Comparison of ENCODE assay signal across 14 mouse cellular contexts in the genomic region with DNA sequence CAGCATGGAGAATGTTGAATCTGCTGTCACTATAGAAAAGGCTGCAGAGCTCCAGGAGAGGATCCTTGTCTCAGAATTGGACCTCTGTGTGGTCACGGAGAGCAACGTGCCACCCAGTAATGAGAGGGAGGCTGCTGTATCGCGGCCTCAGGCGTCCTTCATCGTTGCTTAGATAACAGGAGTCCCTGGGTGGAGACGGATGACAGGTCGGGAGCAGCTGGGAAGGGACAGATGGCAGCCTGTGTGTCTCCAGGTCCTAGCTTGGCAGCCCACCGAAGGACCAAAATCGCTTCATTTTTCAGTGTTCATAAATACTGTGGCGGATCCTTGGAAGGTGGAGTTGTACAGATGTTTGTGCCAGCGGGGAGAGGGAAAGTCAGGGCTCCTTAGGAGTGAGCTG. TPM values are rescaled to one million over a fixed set of nuclear protein-coding genes. Genes with fewer than 3 reads are reported as not detected.
DNase-seq lines count a peak whose midpoint lies in the region; ATAC-seq and TF ChIP-seq lines count a peak whose summit lies in the region.
"Had no signal": no experiment of that assay in that cellular context is flagged by ENCODE, and none has a peak within 500 bp of the region (broad histone marks: within the 10 kb centered on the region; RNA-seq: fewer than 3 reads in every experiment).

No protein-coding gene starts in this region.

- ATAC-seq in embryonic facial prominence, embryonic 14.5 days (ENCODE audit: low read depth) = no peak
- ATAC-seq in hindbrain, embryonic 11.5 days (ENCODE audit: low FRiP score) = no peak
- ATAC-seq in hindbrain, embryonic 12.5 days (ENCODE audit: low FRiP score) = no peak
- ATAC-seq in hindbrain, embryonic 15.5 days (ENCODE audit: low FRiP score, low read depth) = peak; percentile 63
- no peak for ATAC-seq in intestine, embryonic 16.5 days
- ATAC-seq: intestine, postnatal 0 days had no signal

- WGBS in embryonic facial prominence, embryonic 14.5 days = 73% methylated on average over 12 of the region's 12 CpGs
- WGBS in embryonic facial prominence, embryonic 10.5 days = 86% methylated on average over 12 of the region's 12 CpGs
- WGBS in hindbrain, embryonic 11.5 days = 53% methylated on average over 12 of the region's 12 CpGs
- whole genome bisulfite sequencing in hindbrain, embryonic 12.5 days = 61% methylated on average over 12 of the region's 12 CpGs
- WGBS in cerebellum, adult 2 months = 11% methylated on average over 12 of the region's 12 CpGs
- WGBS in hindbrain, embryonic 15.5 days = 42% methylated on average over 12 of the region's 12 CpGs
- 72% methylated on average over 12 of the region's 12 CpGs for WGBS in intestine, embryonic 16.5 days

- H3K4me2 ChIP-seq in embryonic facial prominence, embryonic 14.5 days (ENCODE audit: low read depth, low read length) = no peak overlapping the region
- H3K4me2 ChIP-seq in hindbrain, embryonic 11.5 days (replicated peaks; ENCODE audit: low read depth, low read length) = no peak overlapping the region
- H3K4me2 ChIP-seq in hindbrain, embryonic 12.5 days (replicated peaks) = no peak overlapping the region
- H3K4me2 ChIP-seq in hindbrain, embryonic 15.5 days = no peak overlapping the region
- H3K4me2 ChIP-seq in intestine, embryonic 16.5 days (ENCODE audit: low read depth, low read length) = no peak overlapping the region
- H3K4me2 ChIP-seq: liver, embryonic 11.5 days; lung, embryonic 15.5 days had no signal

- no peak overlapping the region for H3K4me3 ChIP-seq in embryonic facial prominence, embryonic 14.5 days (ENCODE audit: low read depth, low read length)
- H3K4me3 ChIP-seq in embryonic facial prominence, embryonic 10.5 days = no peak overlapping the region
- H3K4me3 ChIP-seq in hindbrain, embryonic 11.5 days (ENCODE audit: low read depth, low read length) = no peak overlapping the region
- no peak overlapping the region for H3K4me3 ChIP-seq in hindbrain, embryonic 12.5 days
- H3K4me3 ChIP-seq in cerebellum, adult 2 months (replicated peaks; ENCODE audit: insufficient read depth, low read depth, low read length) = no peak overlapping the region
- H3K4me3 ChIP-seq in hindbrain, embryonic 15.5 days = no peak overlapping the region
- H3K4me3 ChIP-seq in intestine, embryonic 16.5 days (ENCODE audit: low read length) = no peak overlapping the region
- H3K4me3 ChIP-seq: lung, embryonic 15.5 days had no signal

- TF ChIP-seq POLR2A in cerebellum, adult 2 months (IDR thresholded peaks at IDR 0.05; ENCODE audit: borderline replicate concordance, insufficient read depth, low read length) = no peak

- 0 out of 2 replicates have a peak overlapping the region, but pooled peaks have one; percentile 16 for H3K27ac ChIP-seq in embryonic facial prominence, embryonic 14.5 days (replicated peaks; ENCODE audit: low read depth, low read length)
- no peak overlapping the region for H3K27ac ChIP-seq in embryonic facial prominence, embryonic 10.5 days (replicated peaks)
- no peak overlapping the region for H3K27ac ChIP-seq in hindbrain, embryonic 11.5 days (ENCODE audit: low read depth, low read length)
- no peak overlapping the region for H3K27ac ChIP-seq in hindbrain, embryonic 12.5 days
- 0 out of 2 replicates have a peak overlapping the region, but pooled peaks have one; percentile 24 for H3K27ac ChIP-seq in cerebellum, adult 2 months (ENCODE audit: insufficient read depth, low read length)
- H3K27ac ChIP-seq in hindbrain, embryonic 15.5 days (replicated peaks) = peak overlapping the region; percentile 45; the same call in 1 of the 2 replicates
- H3K27ac ChIP-seq in intestine, embryonic 16.5 days (ENCODE audit: low read length) = no peak overlapping the region
- H3K27ac ChIP-seq: lung, embryonic 15.5 days had no signal

- no peak for TF ChIP-seq CTCF in cerebellum, adult 2 months (IDR thresholded peaks at IDR 0.05; ENCODE audit: borderline replicate concordance, insufficient read depth, low read depth, low read length)

- no peak for DNase-seq in embryonic facial prominence, embryonic 14.5 days (ENCODE audit: low spot score)
- no peak for DNase-seq in embryonic facial prominence, embryonic 10.5 days (ENCODE audit: low spot score)
- peak; percentile 31 for DNase-seq in hindbrain, embryonic 11.5 days (ENCODE audit: low spot score)
- peak; percentile 77 to 83 for DNase-seq in cerebellum, adult 2 months
- no peak for DNase-seq in spleen, postnatal 14 days (ENCODE audit: low spot score in 2 of 2)
- DNase-seq: adrenal gland, postnatal 14 days; kidney, postnatal 10 days; thymus, postnatal 36 days had no signal

- peaks cover 35% of the 10 kb centered on the region for H3K36me3 ChIP-seq in embryonic facial prominence, embryonic 14.5 days (ENCODE audit: control insufficient read depth, insufficient read depth, low read length)
- H3K36me3 ChIP-seq in embryonic facial prominence, embryonic 10.5 days (replicated peaks) = peaks cover 67% of the 10 kb centered on the region
- no peaks in the 10 kb centered on the region for H3K36me3 ChIP-seq in hindbrain, embryonic 11.5 days (ENCODE audit: control insufficient read depth, insufficient read depth, low read length)
- H3K36me3 ChIP-seq in hindbrain, embryonic 12.5 days = peaks cover 12% of the 10 kb centered on the region; the same call in 1 of the 2 replicates
- H3K36me3 ChIP-seq in hindbrain, embryonic 15.5 days = 0 out of 2 replicates have a peak, but pooled peaks cover 5% of the 10 kb centered on the region
- no peaks in the 10 kb centered on the region for H3K36me3 ChIP-seq in intestine, embryonic 16.5 days (ENCODE audit: control insufficient read depth, insufficient read depth, low read length)

- H3K9me3 ChIP-seq in embryonic facial prominence, embryonic 14.5 days (ENCODE audit: control insufficient read depth, low read length) = no peaks in the 10 kb centered on the region
- H3K9me3 ChIP-seq in embryonic facial prominence, embryonic 10.5 days = no peaks in the 10 kb centered on the region
- H3K9me3 ChIP-seq in hindbrain, embryonic 11.5 days (ENCODE audit: control insufficient read depth, low read length) = no peaks in the 10 kb centered on the region
- H3K9me3 ChIP-seq in hindbrain, embryonic 12.5 days (replicated peaks) = no peaks in the 10 kb centered on the region
- no peaks in the 10 kb centered on the region for H3K9me3 ChIP-seq in hindbrain, embryonic 15.5 days
- no peaks in the 10 kb centered on the region; the same call in 1 of the 2 replicates for H3K9me3 ChIP-seq in intestine, embryonic 16.5 days (ENCODE audit: control insufficient read depth, low read length)
- H3K9me3 ChIP-seq: lung, embryonic 15.5 days had no signal

- no peak overlapping the region for H3K9ac ChIP-seq in embryonic facial prominence, embryonic 14.5 days (ENCODE audit: low read depth, low read length)
- H3K9ac ChIP-seq in hindbrain, embryonic 11.5 days (ENCODE audit: low read depth, low read length) = no peak overlapping the region
- no peak overlapping the region for H3K9ac ChIP-seq in hindbrain, embryonic 12.5 days
- H3K9ac ChIP-seq in hindbrain, embryonic 15.5 days = no peak overlapping the region
- H3K9ac ChIP-seq in intestine, embryonic 16.5 days (ENCODE audit: low read depth, low read length) = no peak overlapping the region
- H3K9ac ChIP-seq: lung, embryonic 15.5 days had no signal

- H3K27me3 ChIP-seq in embryonic facial prominence, embryonic 14.5 days (replicated peaks; ENCODE audit: control insufficient read depth, insufficient read depth, low read length) = no peaks in the 10 kb centered on the region
- no peaks in the 10 kb centered on the region for H3K27me3 ChIP-seq in embryonic facial prominence, embryonic 10.5 days (replicated peaks; ENCODE audit: low read depth, poor library complexity, severe bottlenecking)
- H3K27me3 ChIP-seq in hindbrain, embryonic 11.5 days (ENCODE audit: control insufficient read depth, insufficient read depth, low read length) = no peaks in the 10 kb centered on the region; the same call in 1 of the 2 replicates
- no peaks in the 10 kb centered on the region for H3K27me3 ChIP-seq in hindbrain, embryonic 12.5 days
- no peaks in the 10 kb centered on the region for H3K27me3 ChIP-seq in cerebellum, adult 2 months (ENCODE audit: control insufficient read depth, insufficient read depth, low read length)
- H3K27me3 ChIP-seq in hindbrain, embryonic 15.5 days = no peaks in the 10 kb centered on the region
- H3K27me3 ChIP-seq in intestine, embryonic 16.5 days (replicated peaks; ENCODE audit: control insufficient read depth, insufficient read depth, low read length) = no peaks in the 10 kb centered on the region
- H3K27me3 ChIP-seq: lung, embryonic 15.5 days had no signal

- no peaks in the 10 kb centered on the region for H3K4me1 ChIP-seq in embryonic facial prominence, embryonic 14.5 days (ENCODE audit: control insufficient read depth, insufficient read depth, low read length)
- H3K4me1 ChIP-seq in embryonic facial prominence, embryonic 10.5 days = peaks cover 9% of the 10 kb centered on the region
- no peaks in the 10 kb centered on the region for H3K4me1 ChIP-seq in hindbrain, embryonic 11.5 days (replicated peaks; ENCODE audit: control insufficient read depth, insufficient read depth, low read length)
- H3K4me1 ChIP-seq in hindbrain, embryonic 12.5 days = peaks cover 9% of the 10 kb centered on the region; the same call in 1 of the 2 replicates
- H3K4me1 ChIP-seq in cerebellum, adult 2 months (ENCODE audit: control insufficient read depth, insufficient read depth, low read length) = peaks cover 36% of the 10 kb centered on the region
- H3K4me1 ChIP-seq in hindbrain, embryonic 15.5 days (replicated peaks) = peaks cover 8% of the 10 kb centered on the region; the same call in 1 of the 2 replicates
- H3K4me1 ChIP-seq in intestine, embryonic 16.5 days (ENCODE audit: control insufficient read depth, insufficient read depth, low read length) = no peaks in the 10 kb centered on the region; the same call in 1 of the 2 replicates
- H3K4me1 ChIP-seq: lung, embryonic 15.5 days had no signal

RNA-seq across cellular contexts. Expression of a gene that starts 24.5 kb away (rescaled TPM):
- polyA plus RNA-seq in embryonic facial prominence, embryonic 14.5 days (2014; fragmentation: Nextera tagmentation; extraction: Ambion mirVana) = 48.1 and 54.7 TPM in 2 replicates
- polyA plus RNA-seq in embryonic facial prominence, embryonic 10.5 days (2016; fragmentation: Nextera tagmentation; extraction: Ambion mirVana) = 82.8 and 88.2 TPM in 2 replicates
- polyA plus RNA-seq in hindbrain, embryonic 11.5 days (2014; fragmentation: Nextera tagmentation; extraction: Ambion mirVana) = 55.6 and 59.2 TPM in 2 replicates
- 45.9 and 46.8 TPM in 2 replicates for polyA plus RNA-seq in hindbrain, embryonic 12.5 days (2016; fragmentation: Nextera tagmentation; extraction: Ambion mirVana)
- polyA plus RNA-seq in cerebellum, adult 2 months (2012; rRNA removed) = 36.8 and 38.5 TPM in 2 replicates
- 43.1 and 44.6 TPM in 2 replicates for polyA plus RNA-seq in hindbrain, embryonic 15.5 days (2015; fragmentation: Nextera tagmentation; extraction: Ambion mirVana)
- 66.0 and 76.1 TPM in 2 replicates for polyA plus RNA-seq in intestine, embryonic 16.5 days (2015; fragmentation: Nextera tagmentation; extraction: Ambion mirVana)

RNA-seq across cellular contexts. Expression of a gene that starts 24.6 kb away (rescaled TPM):
- polyA plus RNA-seq in embryonic facial prominence, embryonic 14.5 days (2014; fragmentation: Nextera tagmentation; extraction: Ambion mirVana) = 44.1 and 45.0 TPM in 2 replicates
- polyA plus RNA-seq in embryonic facial prominence, embryonic 10.5 days (2016; fragmentation: Nextera tagmentation; extraction: Ambion mirVana) = 52.9 and 55.0 TPM in 2 replicates
- polyA plus RNA-seq in hindbrain, embryonic 11.5 days (2014; fragmentation: Nextera tagmentation; extraction: Ambion mirVana) = 51.9 and 56.8 TPM in 2 replicates
- polyA plus RNA-seq in hindbrain, embryonic 12.5 days (2016; fragmentation: Nextera tagmentation; extraction: Ambion mirVana) = 45.3 and 46.2 TPM in 2 replicates
- 37.6 and 38.5 TPM in 2 replicates for polyA plus RNA-seq in cerebellum, adult 2 months (2012; rRNA removed)
- polyA plus RNA-seq in hindbrain, embryonic 15.5 days (2015; fragmentation: Nextera tagmentation; extraction: Ambion mirVana) = 53.1 and 53.6 TPM in 2 replicates
- 59.4 and 63.4 TPM in 2 replicates for polyA plus RNA-seq in intestine, embryonic 16.5 days (2015; fragmentation: Nextera tagmentation; extraction: Ambion mirVana)

Comparison
In these comparisons a context has a peak if more than half of its experiments do, and no peak if none do; other contexts are left out.
1. H3K27ac ChIP-seq: peak in embryonic facial prominence, embryonic 14.5 days (single experiment), cerebellum, adult 2 months (single experiment) and hindbrain, embryonic 15.5 days (single experiment); none in embryonic facial prominence, embryonic 10.5 days (single experiment), hindbrain, embryonic 11.5 days (single experiment), hindbrain, embryonic 12.5 days (single experiment) and intestine, embryonic 16.5 days (single experiment).
2. DNase-seq: peak in hindbrain, embryonic 11.5 days (single experiment) and cerebellum, adult 2 months (2 of 2); none in embryonic facial prominence, embryonic 14.5 days (single experiment), embryonic facial prominence, embryonic 10.5 days (single experiment) and spleen, postnatal 14 days (0 of 2).